Comparison of ENCODE assay signal across 23 mouse cellular contexts in the genomic region with DNA sequence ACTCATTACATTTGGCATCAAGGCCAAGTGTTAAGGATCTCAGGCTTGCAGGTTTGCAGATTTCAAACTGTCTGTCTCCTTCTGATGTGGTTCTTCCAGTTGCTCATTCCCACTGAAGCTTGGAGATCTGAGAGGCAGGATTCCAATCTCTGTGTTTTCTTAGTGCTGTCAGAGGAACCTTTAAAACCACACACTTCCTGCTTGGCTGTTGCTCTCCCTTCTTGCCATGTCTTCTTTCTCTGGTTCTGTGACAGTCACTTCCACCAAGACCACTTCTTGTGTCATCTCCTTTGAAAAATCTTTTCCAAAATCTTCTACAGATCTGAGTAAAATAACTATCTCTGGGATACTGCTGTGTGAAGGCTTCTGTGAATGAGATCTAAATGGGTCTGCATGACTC.
DNase-seq lines count a peak whose midpoint lies in the region; ATAC-seq lines count a peak whose summit lies in the region.
"Had no signal": no experiment of that assay in that cellular context is flagged by ENCODE, and none has a peak within 500 bp of the region (broad histone marks: within the 10 kb centered on the region; RNA-seq: fewer than 3 reads in every experiment).

No protein-coding gene starts in this region.

- H3K9ac ChIP-seq in intestine, embryonic 15.5 days = no peak overlapping the region
- H3K9ac ChIP-seq: embryonic facial prominence, embryonic 13.5 days; forebrain, embryonic 12.5 days; forebrain, embryonic 15.5 days; hindbrain, embryonic 13.5 days had no signal

- H3K27ac ChIP-seq in intestine, embryonic 15.5 days = no peak overlapping the region
- no peak overlapping the region for H3K27ac ChIP-seq in embryonic facial prominence, embryonic 10.5 days (replicated peaks)
- H3K27ac ChIP-seq: embryonic facial prominence, embryonic 13.5 days; forebrain, embryonic 12.5 days; forebrain, embryonic 15.5 days; hindbrain, embryonic 13.5 days had no signal

- H3K9me3 ChIP-seq in intestine, embryonic 15.5 days = no peaks in the 10 kb centered on the region
- no peaks in the 10 kb centered on the region for H3K9me3 ChIP-seq in embryonic facial prominence, embryonic 10.5 days
- H3K9me3 ChIP-seq: embryonic facial prominence, embryonic 13.5 days; forebrain, embryonic 12.5 days; forebrain, embryonic 15.5 days; hindbrain, embryonic 13.5 days had no signal

- no peak overlapping the region for H3K4me2 ChIP-seq in intestine, embryonic 15.5 days (replicated peaks)
- H3K4me2 ChIP-seq: embryonic facial prominence, embryonic 13.5 days; forebrain, embryonic 12.5 days; forebrain, embryonic 15.5 days; heart, embryonic 11.5 days; hindbrain, embryonic 13.5 days had no signal

- no peaks in the 10 kb centered on the region for H3K27me3 ChIP-seq in intestine, embryonic 15.5 days (replicated peaks)
- no peaks in the 10 kb centered on the region for H3K27me3 ChIP-seq in embryonic facial prominence, embryonic 10.5 days (replicated peaks; ENCODE audit: low read depth, poor library complexity, severe bottlenecking)
- H3K27me3 ChIP-seq: embryonic facial prominence, embryonic 13.5 days; forebrain, embryonic 12.5 days; forebrain, embryonic 15.5 days; hindbrain, embryonic 13.5 days had no signal

- H3K4me1 ChIP-seq in intestine, embryonic 15.5 days (replicated peaks) = no peaks in the 10 kb centered on the region
- H3K4me1 ChIP-seq in embryonic facial prominence, embryonic 10.5 days = no peaks in the 10 kb centered on the region
- H3K4me1 ChIP-seq: embryonic facial prominence, embryonic 13.5 days; forebrain, embryonic 12.5 days; forebrain, embryonic 15.5 days; hindbrain, embryonic 13.5 days had no signal

- H3K36me3 ChIP-seq in intestine, embryonic 15.5 days = no peaks in the 10 kb centered on the region
- H3K36me3 ChIP-seq in embryonic facial prominence, embryonic 10.5 days (replicated peaks) = no peaks in the 10 kb centered on the region
- H3K36me3 ChIP-seq: embryonic facial prominence, embryonic 13.5 days; forebrain, embryonic 12.5 days; forebrain, embryonic 15.5 days; hindbrain, embryonic 13.5 days had no signal

- DNase-seq in CD4-positive helper T cell, adult 2 months (ENCODE audit: low read depth, low spot score) = peak; percentile 41
- no peak for DNase-seq in left cerebral cortex, adult 9 months (ENCODE audit: low spot score in 2 of 2)
- DNase-seq in layer of hippocampus, postnatal 14 days (ENCODE audit: low spot score in 2 of 2) = no peak
- no peak for DNase-seq in embryonic facial prominence, embryonic 10.5 days (ENCODE audit: low spot score)
- DNase-seq: adrenal gland, postnatal 14 days; B cell, adult 2 months; cerebellum, adult 18-20 months; cerebellum, adult 9-10 months; cerebellum, postnatal 25 days; gastrocnemius, postnatal 25 days; kidney, adult 11 months; kidney, adult 8-10 months had no signal

- ATAC-seq in CD4-positive, CD25-positive, alpha-beta regulatory T cell, adult 4 months = peak; percentile 82
- peak; percentile 73 for ATAC-seq in activated CD4-positive, CD25-positive, alpha-beta regulatory T cell, adult 4 months
- peak; percentile 84 for ATAC-seq in inflammation-experienced regulatory T-cells, adult 6 months
- ATAC-seq in intestine, embryonic 15.5 days = no peak
- ATAC-seq: forebrain, embryonic 15.5 days; hindbrain, embryonic 16.5 days had no signal

- no peak overlapping the region for H3K4me3 ChIP-seq in intestine, embryonic 15.5 days (replicated peaks)
- H3K4me3 ChIP-seq in embryonic facial prominence, embryonic 10.5 days = no peak overlapping the region
- H3K4me3 ChIP-seq: embryonic facial prominence, embryonic 13.5 days; erythroblast, embryonic 14.5 days; forebrain, embryonic 12.5 days; forebrain, embryonic 15.5 days; hindbrain, embryonic 13.5 days had no signal
